Mouse (Mus musculus): ENCODE measurements at regions not wholly inside any gene's neighbourhood (a gene's known extent, or its start where the extent isn't known, plus 50 kb on each side); places are given as distances from the start of the nearest gene placed in this dataset.

DNA sequence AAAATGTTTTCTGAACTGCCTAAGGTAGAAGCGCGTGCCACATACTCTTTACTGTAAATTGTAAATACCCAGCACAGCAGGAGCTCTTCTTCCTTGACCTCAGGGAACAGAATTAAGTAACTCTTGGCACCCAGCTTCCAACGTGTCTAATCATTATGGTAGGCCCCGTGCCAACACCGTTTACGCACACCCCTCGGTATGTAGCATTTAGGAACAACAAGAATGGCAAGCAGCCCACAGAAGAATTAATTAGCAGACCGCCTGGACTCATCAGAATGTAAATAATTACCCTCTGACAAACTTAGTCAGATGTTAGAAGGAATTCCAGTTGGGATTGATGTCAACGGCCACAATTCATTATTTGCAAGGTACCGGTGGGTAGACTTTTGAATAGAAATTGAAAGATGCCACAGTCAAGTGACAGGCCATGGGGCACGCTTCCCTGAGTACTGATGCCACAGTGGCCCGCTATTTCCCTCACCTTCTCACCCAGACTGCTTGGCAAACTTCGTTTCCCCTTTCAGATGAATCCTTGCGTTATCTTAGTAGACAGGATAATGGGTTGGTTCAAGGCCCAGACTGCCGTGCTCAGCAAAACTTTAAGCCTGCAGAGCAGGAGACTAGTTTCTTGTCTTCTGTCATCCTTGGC lies 81.2 kb upstream of the Galnt5 start:
- no peak for DNase-seq

DNA sequence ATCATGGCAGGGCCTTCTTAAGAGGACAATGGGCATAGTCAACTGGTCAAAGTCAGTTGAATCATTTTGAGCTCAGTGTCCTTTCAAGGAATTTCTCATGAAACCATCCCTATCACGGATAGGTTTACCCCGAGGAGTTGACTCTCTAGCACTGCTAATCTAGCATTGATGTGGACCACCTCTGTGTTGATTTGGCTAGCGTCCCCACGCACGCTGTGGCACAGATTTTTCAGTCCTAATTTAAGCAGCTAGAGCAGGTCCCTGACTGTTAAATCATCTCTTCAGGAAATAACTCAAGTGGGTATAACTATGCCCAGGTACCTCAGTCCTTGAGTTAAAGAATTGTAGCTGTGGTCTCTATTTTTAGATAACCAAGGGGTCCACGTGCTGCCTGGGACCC lies 80.0 kb upstream of the Galnt5 start:
- no peak for DNase-seq

DNA sequence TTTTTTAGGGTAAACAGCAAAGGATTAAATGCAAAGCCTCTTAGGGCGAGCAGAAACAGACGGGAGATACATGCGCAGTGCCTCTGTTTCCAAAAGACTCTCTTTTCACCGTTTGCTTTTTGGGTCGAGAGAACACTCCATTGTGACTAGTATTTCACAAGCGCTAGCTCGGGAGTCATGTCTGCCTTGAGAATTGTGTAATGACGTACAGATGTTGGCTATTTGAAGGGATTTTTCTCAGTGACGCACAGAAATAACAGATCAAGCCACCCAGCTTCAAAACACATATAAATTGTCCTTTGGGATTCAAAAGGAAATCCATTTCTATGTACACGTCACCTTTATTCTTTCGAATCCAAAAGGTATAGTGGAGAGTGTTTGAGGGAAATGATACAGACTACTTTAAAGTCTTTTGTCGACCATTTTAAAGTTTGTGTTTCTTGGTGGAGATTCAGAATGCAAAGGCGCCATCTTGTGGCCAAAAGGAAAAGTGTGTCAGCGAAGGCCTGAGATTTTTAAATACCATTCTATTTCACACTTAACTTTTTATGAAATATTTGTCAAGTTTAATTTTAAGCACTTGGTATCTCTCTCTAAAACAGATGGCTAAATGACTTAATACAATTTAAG lies 78.5 kb upstream of the Galnt5 start:
- DNase-seq, result no peak

DNA sequence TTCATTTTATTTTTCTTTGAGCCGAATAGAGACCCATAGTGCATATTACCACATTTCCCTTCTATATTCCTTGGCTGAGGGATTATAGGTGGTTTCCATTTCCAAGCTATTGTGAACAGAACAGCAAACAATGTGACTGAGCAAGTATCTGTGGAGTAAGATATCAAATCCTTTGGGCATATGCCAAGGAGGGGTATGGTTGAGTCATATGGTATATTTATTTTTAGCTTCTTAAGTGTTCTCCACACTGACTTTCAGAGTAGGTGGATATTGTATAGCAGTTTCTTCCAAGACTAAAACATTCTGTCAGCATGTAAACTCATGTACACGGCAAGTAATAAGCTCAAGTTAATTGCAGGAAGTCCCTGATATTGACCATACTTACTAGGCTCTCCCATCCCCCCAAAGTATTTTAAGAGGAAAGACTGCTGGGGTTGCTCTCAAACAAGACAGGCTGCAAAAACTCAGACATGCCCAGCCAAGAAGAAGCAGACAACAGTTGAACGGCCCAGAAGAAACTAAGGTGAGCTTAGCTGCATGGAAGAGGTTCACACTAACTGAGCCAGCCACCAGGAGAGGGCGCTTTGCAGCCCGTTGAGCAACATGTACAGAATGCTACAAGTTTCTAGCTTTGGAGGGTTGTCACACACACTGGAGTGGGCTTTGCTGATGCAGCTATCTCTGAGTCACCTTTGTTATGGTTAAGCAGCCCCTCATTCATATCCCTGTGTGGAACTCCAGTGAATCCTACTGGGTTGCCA lies 63.4 kb upstream of the Galnt5 start:
- DNase-seq, result no peak
